In the genomic region with DNA sequence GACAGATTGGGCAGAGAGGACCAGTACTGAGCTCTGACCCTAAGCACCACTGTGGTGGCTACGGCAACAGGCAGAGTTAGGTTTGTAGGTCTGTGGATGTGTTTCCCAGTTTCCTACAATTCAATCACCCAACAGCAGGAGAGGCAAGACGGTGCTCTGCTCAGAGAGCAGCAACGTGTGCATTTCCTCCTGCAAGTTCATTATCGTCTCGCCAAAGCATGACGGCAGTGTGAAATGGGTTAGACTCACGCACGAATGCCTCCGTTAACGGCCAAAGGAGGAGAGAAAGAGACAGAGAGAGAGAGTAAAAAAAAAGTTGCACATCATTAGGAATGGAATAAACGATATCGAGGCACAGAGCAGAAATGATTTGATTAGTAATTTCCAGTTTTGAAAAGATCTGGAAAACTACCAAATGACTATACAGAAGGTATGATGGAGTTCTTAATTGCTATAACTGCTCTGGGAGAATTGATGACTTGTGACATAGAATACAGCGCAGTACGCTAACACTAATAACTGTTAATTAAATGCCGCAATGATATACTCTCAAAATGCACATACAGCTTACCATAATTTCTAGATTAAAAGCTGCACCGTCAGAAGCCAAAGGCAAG, we compare ENCODE assay signal across 14 mouse cellular contexts.
DNase-seq lines count a peak whose midpoint lies in the region; ATAC-seq and TF ChIP-seq lines count a peak whose summit lies in the region.
"Had no signal": no experiment of that assay in that cellular context is flagged by ENCODE, and none has a peak within 500 bp of the region (broad histone marks: within the 10 kb centered on the region; RNA-seq: fewer than 3 reads in every experiment).

No protein-coding gene starts in this region.

- ATAC-seq in hindbrain, embryonic 12.5 days (ENCODE audit: low FRiP score) = peak; percentile 49
- peak; percentile 38; the same call in 1 of the 2 replicates for ATAC-seq in midbrain, embryonic 16.5 days
- ATAC-seq: Patski had no signal

- H3K9ac ChIP-seq in hindbrain, embryonic 12.5 days = no peak overlapping the region
- no peak overlapping the region for H3K9ac ChIP-seq in midbrain, embryonic 16.5 days (ENCODE audit: low read depth, low read length)
- H3K9ac ChIP-seq: limb, embryonic 12.5 days had no signal

- peaks cover 35% of the 10 kb centered on the region for H3K4me1 ChIP-seq in hindbrain, embryonic 12.5 days
- peaks cover 22% of the 10 kb centered on the region for H3K4me1 ChIP-seq in midbrain, embryonic 16.5 days (ENCODE audit: control insufficient read depth, insufficient read depth, low read length)

- no peak for TF ChIP-seq CTCF in brain, embryonic 14.5 days (IDR thresholded peaks at IDR 0.05; ENCODE audit: borderline replicate concordance, extremely low read depth, insufficient read depth, insufficient read length)
- TF ChIP-seq CTCF in gastrocnemius, adult 2 months (IDR thresholded peaks at IDR 0.05) = no peak

- no peak overlapping the region for H3K4me3 ChIP-seq in hindbrain, embryonic 12.5 days
- no peak overlapping the region for H3K4me3 ChIP-seq in midbrain, embryonic 16.5 days (ENCODE audit: low read depth, low read length)
- H3K4me3 ChIP-seq in gastrocnemius, adult 2 months = no peak overlapping the region
- H3K4me3 ChIP-seq: limb, embryonic 12.5 days had no signal

- 47% methylated on average over 16 of the region's 16 CpGs for WGBS in hindbrain, embryonic 12.5 days
- 39% methylated on average over 16 of the region's 16 CpGs for WGBS in midbrain, embryonic 16.5 days

- peak overlapping the region; percentile 82 for H3K27ac ChIP-seq in hindbrain, embryonic 12.5 days
- H3K27ac ChIP-seq in midbrain, embryonic 16.5 days (ENCODE audit: low read length) = no peak overlapping the region
- no peak overlapping the region; the same call in 1 of the 2 replicates for H3K27ac ChIP-seq in gastrocnemius, adult 2 months
- H3K27ac ChIP-seq: limb, embryonic 12.5 days had no signal

- H3K27me3 ChIP-seq in hindbrain, embryonic 12.5 days = peaks cover 4% of the 10 kb centered on the region
- no peaks in the 10 kb centered on the region for H3K27me3 ChIP-seq in midbrain, embryonic 16.5 days (ENCODE audit: control insufficient read depth, insufficient read depth, low read depth, low read length)
- H3K27me3 ChIP-seq: Patski had no signal

- H3K9me3 ChIP-seq in hindbrain, embryonic 12.5 days (replicated peaks) = no peaks in the 10 kb centered on the region
- no peaks in the 10 kb centered on the region for H3K9me3 ChIP-seq in midbrain, embryonic 16.5 days (replicated peaks; ENCODE audit: control insufficient read depth, low read length, poor library complexity, severe bottlenecking)
- H3K9me3 ChIP-seq: limb, embryonic 12.5 days had no signal

- peak; percentile 39 for DNase-seq in MN1 (ENCODE audit: low spot score)
- DNase-seq in brain, embryonic 14.5 days (ENCODE audit: low read depth) = peak; percentile 94
- no peak for DNase-seq in spleen, postnatal 14 days (ENCODE audit: low spot score in 2 of 2)
- DNase-seq in adrenal gland, adult 18-20 months (ENCODE audit: low spot score in 2 of 2) = no peak
- DNase-seq in gastrocnemius, adult 2 months = no peak
- DNase-seq: adrenal gland, adult 8-10 months; heart, postnatal 36 days; kidney, adult 9 months; lung, adult 2 months; thymus, postnatal 36 days had no signal

- H3K4me2 ChIP-seq in hindbrain, embryonic 12.5 days (replicated peaks) = 0 out of 2 replicates have a peak overlapping the region, but pooled peaks have one; percentile 1
- no peak overlapping the region for H3K4me2 ChIP-seq in midbrain, embryonic 16.5 days (ENCODE audit: low read length)
- H3K4me2 ChIP-seq: limb, embryonic 12.5 days had no signal

- intact Hi-C loops in gastrocnemius, adult 2 months (cut with DNase I) = no loop called here

- H3K36me3 ChIP-seq in hindbrain, embryonic 12.5 days = no peaks in the 10 kb centered on the region
- no peaks in the 10 kb centered on the region for H3K36me3 ChIP-seq in midbrain, embryonic 16.5 days (ENCODE audit: control insufficient read depth, insufficient read depth, low read length)
- H3K36me3 ChIP-seq: limb, embryonic 12.5 days had no signal

- no peak for TF ChIP-seq POLR2A in brain, embryonic 14.5 days (IDR thresholded peaks at IDR 0.05; ENCODE audit: borderline replicate concordance, extremely low read depth, insufficient read depth, insufficient read length, poor library complexity, severe bottlenecking)

Comparison
In these comparisons a context has a peak if more than half of its experiments do, and no peak if none do; other contexts are left out.
1. DNase-seq: peak in MN1 (single experiment) and brain, embryonic 14.5 days (single experiment); none in spleen, postnatal 14 days (0 of 2), adrenal gland, adult 18-20 months (0 of 2) and gastrocnemius, adult 2 months (single experiment).